Mouse (Mus musculus) gastrocnemius, adult 18-20 months (tissue): Measurements from ENCODE around the gene Macrod2. TPM values are rescaled to one million over a fixed set of nuclear protein-coding genes. Genes with fewer than 3 reads are reported as not detected.

Experiments used
- DNase-seq: peaks from one replicate; pipeline ENCODE4 v3.0.0; 2021; ENCODE audit warnings: low spot score
- total RNA-seq, 2 experiments: library from RNA; stranded (reverse); gene quantifications; 2 replicates each; pipeline ENCODE4 v1.2.3; 2021

Macrod2 gene
- total RNA-seq, 2 experiments from 2014 or later = 16.6 to 19.0 TPM

GRCm38 (mm10) chr2:141201303-141202014, 806.4 kb downstream of the Macrod2 start:
- no peak for DNase-seq

- no peak for DNase-seq
Observed at GRCm38 (mm10) chr2:141202015-141202364, 806.9 kb downstream of the Macrod2 start.

GRCm38 (mm10) chr2:141211346-141211745, 816.2 kb downstream of the Macrod2 start:
- DNase-seq = no peak

- no peak for DNase-seq
Observed at GRCm38 (mm10) chr2:141212291-141212690, 817.2 kb downstream of the Macrod2 start.

- DNase-seq = no peak
Observed at GRCm38 (mm10) chr2:141217490-141217889, 822.4 kb downstream of the Macrod2 start.

GRCm38 (mm10) chr2:141217925-141218324, 822.8 kb downstream of the Macrod2 start:
- no peak for DNase-seq

GRCm38 (mm10) chr2:141228809-141229208, 833.7 kb downstream of the Macrod2 start:
- DNase-seq = no peak

GRCm38 (mm10) chr2:141229820-141230219, 834.7 kb downstream of the Macrod2 start:
- DNase-seq = no peak

GRCm38 (mm10) chr2:141231011-141231668, 836.0 kb downstream of the Macrod2 start:
- DNase-seq = no peak

GRCm38 (mm10) chr2:141234306-141234705, 839.2 kb downstream of the Macrod2 start:
- no peak for DNase-seq

- no peak for DNase-seq
Observed at GRCm38 (mm10) chr2:141234724-141235453, 839.8 kb downstream of the Macrod2 start.

GRCm38 (mm10) chr2:141247680-141248079, 852.6 kb downstream of the Macrod2 start:
- no peak for DNase-seq

GRCm38 (mm10) chr2:141264582-141264981, 869.5 kb downstream of the Macrod2 start:
- no peak for DNase-seq

GRCm38 (mm10) chr2:141266591-141266990, 871.5 kb downstream of the Macrod2 start:
- no peak for DNase-seq

GRCm38 (mm10) chr2:141271541-141271940, 876.4 kb downstream of the Macrod2 start:
- DNase-seq = no peak

GRCm38 (mm10) chr2:141272966-141273365, 877.9 kb downstream of the Macrod2 start:
- DNase-seq = no peak

GRCm38 (mm10) chr2:141274262-141274661, 879.2 kb downstream of the Macrod2 start:
- no peak for DNase-seq

- no peak for DNase-seq
Observed at GRCm38 (mm10) chr2:141279130-141279698, 884.1 kb downstream of the Macrod2 start.

GRCm38 (mm10) chr2:141280817-141281216, 885.7 kb downstream of the Macrod2 start:
- no peak for DNase-seq

- no peak for DNase-seq
Observed at GRCm38 (mm10) chr2:141286110-141286747, 891.1 kb downstream of the Macrod2 start.

- no peak for DNase-seq
Observed at GRCm38 (mm10) chr2:141288494-141288893, 893.4 kb downstream of the Macrod2 start.
